Mouse (Mus musculus): ENCODE results near the gene Rgr.

- TF ChIP-seq POLR2A (IDR thresholded peaks at IDR 0.05; ENCODE audit: borderline replicate concordance, extremely low read depth, low read depth, low read length) (no peak), CTCF (IDR thresholded peaks at IDR 0.05; ENCODE audit: insufficient read depth, low read length) (no peak)
Measured at GRCm38 (mm10) chr14:37095556-37095955, 46.8 kb upstream of the Rgr start.

All from lung, adult 2 months (tissue).